Mouse (Mus musculus) kidney, embryonic 14.5 days (tissue): Measurements from ENCODE around the gene Rassf3. TPM values are rescaled to one million over a fixed set of nuclear protein-coding genes. Genes with fewer than 3 reads are reported as not detected.

Experiments used
- ATAC-seq: fragments of 200-750 bp; cut with Nextera tagmentation; 2 replicates; pipeline ENCODE4 v1.8.0; 2017; ENCODE audit warnings: moderate number of reproducible peaks, mild to moderate bottlenecking, moderate TSS enrichment, moderate library complexity; ENCODE audit not compliant: low FRiP score, low TSS enrichment
- H3K27ac ChIP-seq: fragments of 300-500 bp; sonication (generic); 2 replicates; pipeline ENCODE4 v1.5.1; 2014; ENCODE audit warnings: low read depth, mild to moderate bottlenecking, low read length, moderate library complexity, mixed read lengths
- H3K27me3 ChIP-seq: fragments of 300-500 bp; sonication (generic); 2 replicates; pipeline ENCODE4 v1.6.1; 2014; ENCODE audit warnings: mild to moderate bottlenecking, low read length; ENCODE audit not compliant: control insufficient read depth, insufficient read depth
- H3K36me3 ChIP-seq: fragments of 300-500 bp; sonication (generic); 2 replicates; pipeline ENCODE4 v1.6.1; 2014; ENCODE audit warnings: low read length, mixed read lengths; ENCODE audit not compliant: control insufficient read depth, insufficient read depth
- H3K4me1 ChIP-seq: fragments of 300-500 bp; sonication (generic); 2 replicates; pipeline ENCODE4 v1.6.1; 2014; ENCODE audit warnings: low read length, mixed read lengths; ENCODE audit not compliant: control insufficient read depth, insufficient read depth
- H3K4me2 ChIP-seq: fragments of 300-500 bp; sonication (generic); replicated peaks from 2 replicates; pipeline ENCODE4 v1.6.1; 2014; ENCODE audit warnings: low read depth, mild to moderate bottlenecking, low read length
- H3K4me3 ChIP-seq: fragments of 300-500 bp; sonication (generic); 2 replicates; pipeline ENCODE4 v1.5.1; 2014; ENCODE audit warnings: mild to moderate bottlenecking, low read length
- H3K9ac ChIP-seq: fragments of 300-500 bp; sonication (generic); 2 replicates; pipeline ENCODE4 v1.6.1; 2014; ENCODE audit warnings: low read depth, mild to moderate bottlenecking, low read length, moderate library complexity
- H3K9me3 ChIP-seq: fragments of 300-500 bp; sonication (generic); 2 replicates; pipeline ENCODE4 v1.6.1; 2016; ENCODE audit warnings: low read length; ENCODE audit not compliant: control insufficient read depth
- WGBS: fragments of 180-500 bp; shearing (Covaris S2); extraction: QIAGEN DNeasy Blood & Tissue Kit; methylation state at CpG from one replicate; pipeline ENCODE4 v1.1.7; 2014; 5-methylcytosine and 5-hydroxymethylcytosine counted together
- polyA plus RNA-seq: library from polyadenylated mRNA; unstranded; fragments of >200 nt; fragmentation: Nextera tagmentation; extraction: Ambion mirVana; gene quantifications from 2 replicates; pipeline ENCODE4 v1.2.1, GENCODE M21; 2014

Rassf3 gene
- polyA plus RNA-seq, 1 experiment from 2014 or later = 13.5 TPM

DNA sequence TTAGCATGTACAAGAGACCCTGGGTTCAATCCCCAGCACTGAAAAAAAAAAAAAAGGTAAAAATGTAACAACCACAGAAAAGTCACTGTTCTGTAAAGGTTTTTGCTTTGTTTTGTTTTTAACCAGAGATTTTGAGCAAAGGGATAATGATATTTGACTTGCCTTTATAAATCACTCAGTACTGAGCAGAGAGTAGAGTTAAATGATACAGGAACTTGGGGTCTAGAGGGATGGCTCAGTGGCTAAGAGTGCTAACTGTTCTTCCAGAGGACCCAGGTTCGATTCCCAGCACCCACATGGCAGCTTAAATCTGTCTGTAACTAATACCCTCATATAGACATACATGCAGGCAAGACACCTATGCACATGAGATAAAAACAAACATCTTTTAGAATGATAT is 3.8 kb upstream of the Rassf3 start:
- H3K4me2 ChIP-seq = no peak overlapping the region
- H3K4me3 ChIP-seq = no peak overlapping the region
- no peak overlapping the region for H3K27ac ChIP-seq
- H3K9me3 ChIP-seq = no peaks in the 10 kb centered on the region
- WGBS = 93% methylated on average over 1 of the region's 1 CpGs
- no peaks in the 10 kb centered on the region for H3K36me3 ChIP-seq
- H3K9ac ChIP-seq = no peak overlapping the region
- no peak for ATAC-seq
- peaks cover 6% of the 10 kb centered on the region; the same call in 1 of the 2 replicates for H3K4me1 ChIP-seq
- no peaks in the 10 kb centered on the region for H3K27me3 ChIP-seq

DNA sequence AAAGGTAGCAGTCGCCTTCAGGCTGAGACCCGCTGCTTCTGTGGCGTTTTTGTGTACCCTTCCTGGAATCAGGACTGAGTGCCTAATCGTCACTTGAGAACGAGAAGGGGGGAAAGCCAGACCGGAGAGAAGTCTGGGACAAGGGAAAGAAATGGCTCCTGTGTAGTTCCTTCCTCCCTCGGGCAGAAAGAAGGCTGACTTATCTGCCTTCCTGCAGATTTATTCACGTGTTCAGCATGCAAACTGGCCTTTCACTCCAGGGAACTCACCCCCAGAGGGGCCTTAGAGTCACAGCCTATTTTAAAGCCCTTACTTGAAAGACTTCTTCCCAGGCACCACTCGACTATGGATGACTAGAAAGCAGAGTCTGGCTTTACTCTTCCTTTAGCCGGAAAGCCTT is 1.3 kb upstream of the Rassf3 start:
- WGBS = 18% methylated on average over 10 of the region's 10 CpGs
- H3K27me3 ChIP-seq = no peaks in the 10 kb centered on the region
- peak overlapping the region; percentile 57 for H3K27ac ChIP-seq
- H3K9me3 ChIP-seq = no peaks in the 10 kb centered on the region
- H3K36me3 ChIP-seq = no peaks in the 10 kb centered on the region
- no peak for ATAC-seq
- peak overlapping the region; percentile 49; the same call in 1 of the 2 replicates for H3K4me2 ChIP-seq
- H3K4me1 ChIP-seq = peaks cover 21% of the 10 kb centered on the region
- 0 out of 2 replicates have a peak overlapping the region, but pooled peaks have one; percentile 58 for H3K4me3 ChIP-seq
- no peak overlapping the region for H3K9ac ChIP-seq

DNA sequence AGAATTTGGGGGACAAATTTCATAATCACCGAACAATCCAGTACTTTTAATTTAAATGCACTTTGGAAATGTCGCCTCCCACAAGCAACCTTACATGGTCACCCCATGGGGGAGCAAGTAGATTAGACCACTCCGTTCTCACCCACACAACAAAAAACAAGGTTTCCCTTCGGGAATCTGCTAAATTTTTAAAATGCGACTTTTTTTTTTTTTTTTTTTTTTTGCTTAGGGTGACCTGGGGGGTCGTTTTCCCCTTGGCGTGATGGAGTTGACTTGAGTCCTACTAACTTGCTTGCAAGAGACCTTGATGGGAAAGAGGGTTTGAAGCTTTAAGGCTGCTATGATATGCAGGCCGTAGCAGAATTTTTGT is 806 bp upstream of the Rassf3 start:
- ATAC-seq = no peak
- H3K9me3 ChIP-seq = no peaks in the 10 kb centered on the region
- peak overlapping the region; percentile 23; the same call in 1 of the 2 replicates for H3K9ac ChIP-seq
- H3K4me3 ChIP-seq = peak overlapping the region; percentile 58
- H3K36me3 ChIP-seq = no peaks in the 10 kb centered on the region
- H3K27ac ChIP-seq = peak overlapping the region; percentile 57
- H3K4me1 ChIP-seq = peaks cover 22% of the 10 kb centered on the region
- H3K4me2 ChIP-seq = peak overlapping the region; percentile 49
- no peaks in the 10 kb centered on the region for H3K27me3 ChIP-seq
- 23% methylated on average over 8 of the region's 8 CpGs for WGBS

DNA sequence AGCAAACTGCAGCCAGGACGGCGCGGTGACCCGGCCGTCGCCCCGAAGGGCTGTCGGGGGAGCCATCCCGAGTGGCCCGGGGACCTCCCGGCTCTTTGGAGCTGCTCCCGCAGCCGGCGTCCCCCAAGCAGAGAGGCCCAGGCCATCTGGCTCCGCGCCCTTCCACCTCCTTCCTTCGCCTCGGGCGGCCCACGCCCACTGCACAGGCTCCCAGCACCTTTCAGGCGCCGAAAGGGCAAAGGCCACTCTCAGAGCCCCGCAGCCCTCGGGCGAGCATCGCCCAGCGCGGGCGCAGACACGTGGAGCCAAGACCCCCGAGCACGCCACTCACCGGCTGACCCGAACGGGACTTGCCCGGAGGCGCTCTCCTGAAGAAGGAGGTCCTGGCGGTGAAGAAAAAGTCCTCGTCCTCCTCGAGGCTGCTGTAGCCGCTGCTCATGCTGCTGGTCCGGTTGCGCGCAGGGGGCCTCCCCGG is 438 bp downstream of the Rassf3 start:
- Histone ChIP-seq H3K9me3 (no peaks in the 10 kb centered on the region), H3K27me3 (no peaks in the 10 kb centered on the region), H3K27ac (peak overlapping the region; percentile 57; the same call in 1 of the 2 replicates), H3K4me1 (peaks cover 25% of the 10 kb centered on the region), H3K4me2 (peak overlapping the region; percentile 60), H3K9ac (peak overlapping the region; percentile 75), H3K4me3 (peak overlapping the region; percentile 58), H3K36me3 (no peaks in the 10 kb centered on the region)
- under 1% methylated on average over 42 of the region's 45 CpGs for WGBS
- ATAC-seq = no peak; the same call in 1 of the 2 replicates

DNA sequence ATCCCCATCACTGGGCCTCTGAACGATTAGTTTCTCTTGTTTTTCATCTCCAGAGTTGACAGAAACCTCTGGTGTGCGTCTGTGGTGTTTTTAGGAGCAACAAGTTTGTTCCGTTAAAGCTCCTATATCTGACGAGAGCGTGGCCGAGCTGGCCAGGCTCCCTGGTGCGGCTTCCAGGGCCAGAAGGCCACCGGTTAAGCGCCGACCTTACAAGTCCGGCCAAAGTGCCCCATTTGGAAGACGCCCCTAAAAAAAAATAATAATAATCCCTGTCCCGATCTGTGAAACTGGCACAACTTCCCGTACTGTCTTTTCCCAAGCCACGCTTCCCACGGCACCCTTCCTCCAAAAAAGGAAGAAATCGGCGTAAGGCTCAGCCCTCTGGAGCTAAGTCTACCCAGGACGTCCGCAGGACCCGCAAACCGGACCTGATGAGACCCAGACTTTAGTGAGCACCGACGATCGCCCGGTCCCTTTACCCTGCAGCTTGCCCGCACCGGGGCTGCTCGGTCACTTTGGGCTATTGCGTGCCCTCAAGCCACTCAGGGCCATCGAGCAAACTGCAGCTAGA is 961 bp downstream of the Rassf3 start:
- peak overlapping the region; percentile 75 for H3K9ac ChIP-seq
- 2% methylated on average over 31 of the region's 31 CpGs for WGBS
- no peaks in the 10 kb centered on the region for H3K27me3 ChIP-seq
- H3K4me3 ChIP-seq = peak overlapping the region; percentile 58
- no peaks in the 10 kb centered on the region for H3K9me3 ChIP-seq
- H3K36me3 ChIP-seq = no peaks in the 10 kb centered on the region
- peaks cover 25% of the 10 kb centered on the region for H3K4me1 ChIP-seq
- no peak for ATAC-seq
- peak overlapping the region; percentile 57; the same call in 1 of the 2 replicates for H3K27ac ChIP-seq
- H3K4me2 ChIP-seq = peak overlapping the region; percentile 60

DNA sequence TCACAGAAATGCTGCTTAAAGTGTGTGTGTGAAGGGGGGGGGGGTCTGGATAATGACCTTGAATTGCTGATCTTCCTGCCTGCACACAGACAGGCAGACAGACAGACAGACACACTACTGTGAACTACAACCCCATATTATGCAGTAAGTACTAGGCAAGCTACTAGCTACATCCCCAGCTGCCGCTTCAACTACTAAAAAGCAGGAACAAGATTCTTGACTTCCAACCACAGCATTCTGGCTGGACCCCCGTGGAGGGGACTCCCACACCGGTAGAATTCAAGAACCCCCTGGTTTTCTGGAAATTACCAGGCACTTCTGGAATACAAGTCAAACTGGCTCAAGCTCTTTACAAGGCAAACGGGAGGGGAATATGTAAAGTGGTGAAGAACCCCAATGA is 1.9 kb downstream of the Rassf3 start:
- Histone ChIP-seq H3K4me1 (peaks cover 31% of the 10 kb centered on the region), H3K27ac (no peak overlapping the region), H3K9me3 (no peaks in the 10 kb centered on the region), H3K27me3 (no peaks in the 10 kb centered on the region), H3K4me2 (peak overlapping the region; percentile 60), H3K36me3 (no peaks in the 10 kb centered on the region), H3K4me3 (peak overlapping the region; percentile 58), H3K9ac (peak overlapping the region; percentile 75)
- ATAC-seq = no peak
- WGBS = 30% methylated on average over 4 of the region's 4 CpGs

DNA sequence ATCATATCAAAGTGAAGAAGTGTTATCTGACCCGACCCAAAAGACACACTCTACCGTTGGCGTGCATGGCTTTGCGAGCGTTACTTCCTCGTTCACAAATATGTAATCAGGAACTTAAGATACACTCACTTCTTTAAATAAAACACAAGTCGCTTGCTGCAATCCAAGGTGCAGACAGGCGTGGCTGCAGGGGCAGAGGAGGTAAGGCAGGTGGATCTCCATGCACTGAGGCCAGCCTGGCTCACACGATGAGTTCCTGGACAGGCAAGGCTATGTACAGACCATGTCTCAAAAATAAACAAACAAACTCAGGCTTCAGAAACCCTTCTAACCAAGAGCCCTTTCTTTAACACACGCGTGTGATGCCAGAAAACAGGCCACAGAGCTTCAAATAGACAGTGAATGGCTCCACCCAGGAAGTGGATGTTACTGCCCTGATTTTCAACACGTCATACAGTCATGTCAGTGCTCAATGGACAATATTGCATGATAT is 2.4 kb downstream of the Rassf3 start:
- Histone ChIP-seq H3K27me3 (no peaks in the 10 kb centered on the region), H3K27ac (no peak overlapping the region), H3K4me3 (peak overlapping the region; percentile 58), H3K36me3 (no peaks in the 10 kb centered on the region), H3K9me3 (no peaks in the 10 kb centered on the region), H3K9ac (no peak overlapping the region; the same call in 1 of the 2 replicates), H3K4me1 (peaks cover 36% of the 10 kb centered on the region), H3K4me2 (peak overlapping the region; percentile 60)
- ATAC-seq = no peak
- WGBS = 56% methylated on average over 12 of the region's 12 CpGs

DNA sequence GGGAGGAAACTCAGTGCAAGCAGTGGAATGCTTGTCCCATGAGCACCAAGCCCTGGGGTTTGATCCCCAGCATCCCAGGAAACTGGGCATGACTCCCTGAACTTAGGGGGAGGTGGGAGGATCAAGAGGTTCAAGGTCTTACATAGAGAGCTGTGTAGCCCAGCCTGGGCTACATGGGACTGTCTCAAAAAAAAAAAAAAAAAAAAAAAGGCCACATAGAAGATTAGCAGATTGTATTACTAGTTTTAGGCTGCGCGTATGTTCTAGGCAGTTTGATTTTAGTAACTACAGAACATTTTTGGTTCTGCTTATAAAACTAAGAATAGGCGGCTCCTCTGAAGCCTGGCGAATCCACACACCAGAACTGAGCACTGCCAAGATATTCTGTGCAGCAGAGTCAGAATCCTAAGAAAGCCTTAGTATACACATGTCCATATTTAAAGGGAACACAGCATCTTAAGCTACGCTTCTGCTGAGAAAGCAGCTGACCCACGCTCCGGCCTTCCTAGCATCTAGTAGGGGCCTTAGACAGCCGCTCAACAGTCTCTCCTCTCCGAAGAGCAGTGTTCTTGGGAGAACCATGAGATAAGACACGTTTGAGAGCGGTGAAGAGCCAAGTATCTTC is 3.4 kb downstream of the Rassf3 start:
- no peak overlapping the region for H3K9ac ChIP-seq
- no peak overlapping the region for H3K27ac ChIP-seq
- H3K9me3 ChIP-seq = no peaks in the 10 kb centered on the region
- H3K4me1 ChIP-seq = peaks cover 38% of the 10 kb centered on the region
- WGBS = 92% methylated on average over 11 of the region's 11 CpGs
- H3K27me3 ChIP-seq = no peaks in the 10 kb centered on the region
- no peak overlapping the region for H3K4me3 ChIP-seq
- no peaks in the 10 kb centered on the region for H3K36me3 ChIP-seq
- ATAC-seq = no peak
- H3K4me2 ChIP-seq = no peak overlapping the region

DNA sequence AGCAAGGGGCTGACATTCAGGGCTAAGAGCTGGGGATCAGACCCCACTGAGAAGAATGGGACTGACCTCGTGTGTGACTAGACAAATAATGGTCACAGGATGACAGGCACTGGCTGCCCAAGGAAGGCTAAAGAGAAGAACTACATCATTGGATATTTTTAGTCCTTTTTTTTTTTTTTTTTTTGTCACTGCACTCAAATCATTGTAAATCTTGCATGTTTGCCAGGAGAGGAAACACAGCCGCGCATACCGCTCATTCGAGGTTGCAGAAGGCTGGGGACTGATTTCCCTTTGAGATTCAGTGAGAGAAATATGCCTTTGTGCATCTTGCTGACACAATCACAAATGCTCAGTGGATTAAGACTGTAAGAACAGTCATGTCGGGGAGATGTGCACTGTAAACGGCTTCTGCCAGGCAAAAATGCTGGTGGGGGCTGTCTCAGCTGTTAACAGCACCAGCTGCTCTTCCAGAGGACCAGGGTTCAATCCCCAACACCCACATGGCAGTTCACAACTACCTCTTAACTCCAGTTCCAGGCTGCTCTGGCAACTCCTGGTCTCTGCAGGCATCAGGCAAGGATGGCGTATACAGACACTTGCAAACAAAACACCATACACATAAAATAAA is 4.5 kb downstream of the Rassf3 start:
- ATAC-seq = no peak
- H3K9ac ChIP-seq = no peak overlapping the region
- H3K27me3 ChIP-seq = no peaks in the 10 kb centered on the region
- no peak overlapping the region for H3K4me2 ChIP-seq
- no peaks in the 10 kb centered on the region for H3K9me3 ChIP-seq
- H3K27ac ChIP-seq = peak overlapping the region; percentile 53; the same call in 1 of the 2 replicates
- peaks cover 37% of the 10 kb centered on the region for H3K4me1 ChIP-seq
- H3K36me3 ChIP-seq = no peaks in the 10 kb centered on the region
- no peak overlapping the region for H3K4me3 ChIP-seq
- 37% methylated on average over 8 of the region's 8 CpGs for WGBS
